Mouse (Mus musculus) liver, postnatal 0 days (tissue): ENCODE data around the gene Zbtb5. TPM values are rescaled to one million over a fixed set of nuclear protein-coding genes. Genes with fewer than 3 reads are reported as not detected.
"Not testable (repeated sequence)": the region's sequence is repeated elsewhere in the genome, so short reads cannot be mapped to it uniquely, and the experiment has no call there.

Experiments
- ATAC-seq: fragments of 200-750 bp; cut with Nextera tagmentation; 2 replicates; pipeline ENCODE4 v1.8.0; 2017; ENCODE audit warnings: mild to moderate bottlenecking, moderate library complexity
- DNase-seq: peaks from one replicate; pipeline ENCODE4 v3.0.0-alpha.2; 2016
- H3K27ac ChIP-seq: fragments of 300-500 bp; sonication (generic); 2 replicates; pipeline ENCODE4 v1.5.1; 2014; ENCODE audit warnings: antibody characterized with exemption, moderate library complexity, mild to moderate bottlenecking, low read depth
- H3K27me3 ChIP-seq: fragments of 300-500 bp; sonication (generic); 2 replicates; pipeline ENCODE4 v1.6.1; 2014; ENCODE audit warnings: low read length, control low read depth, mixed read lengths; ENCODE audit not compliant: insufficient read depth
- H3K36me3 ChIP-seq: fragments of 300-500 bp; sonication (generic); replicated peaks from 2 replicates; pipeline ENCODE4 v1.6.1; 2014; ENCODE audit warnings: mild to moderate bottlenecking, control low read depth, low read length, moderate library complexity, mixed read lengths; ENCODE audit not compliant: insufficient read depth
- H3K4me1 ChIP-seq: fragments of 300-500 bp; sonication (generic); 2 replicates; pipeline ENCODE4 v1.6.1; 2014; ENCODE audit warnings: antibody characterized with exemption, mild to moderate bottlenecking, control low read depth; ENCODE audit not compliant: insufficient read depth
- H3K4me2 ChIP-seq: fragments of 300-500 bp; sonication (generic); 2 replicates; pipeline ENCODE4 v1.6.1; 2014; ENCODE audit warnings: low read depth, mild to moderate bottlenecking, low read length, moderate library complexity, mixed read lengths
- H3K4me3 ChIP-seq: fragments of 300-500 bp; sonication (generic); 2 replicates; pipeline ENCODE4 v1.5.1; 2014; ENCODE audit warnings: low read depth, low read length
- H3K9ac ChIP-seq: fragments of 300-500 bp; sonication (generic); replicated peaks from 2 replicates; pipeline ENCODE4 v1.6.1; 2014; ENCODE audit warnings: mild to moderate bottlenecking, moderate library complexity
- H3K9me3 ChIP-seq: fragments of 300-500 bp; sonication (generic); 2 replicates; pipeline ENCODE4 v1.6.1; 2016; ENCODE audit warnings: mild to moderate bottlenecking, control low read depth, low read length, mixed read lengths
- CTCF ChIP-seq: sonication (generic); IDR thresholded peaks from 2 replicates; pipeline ENCODE4 v1.5.1; 2016; ENCODE audit warnings: antibody characterized with exemption, low read depth
- EP300 ChIP-seq: IDR thresholded peaks from 2 replicates; pipeline ENCODE4 v1.6.1; 2016; ENCODE audit warnings: antibody characterized with exemption, low read depth, mild to moderate bottlenecking
- WGBS: fragments of 180-500 bp; shearing (Covaris S2); extraction: QIAGEN DNeasy Blood & Tissue Kit; methylation state at CpG from one replicate; pipeline ENCODE4 v1.1.7; 2014; ENCODE audit not compliant: insufficient replicate concordance; 5-methylcytosine and 5-hydroxymethylcytosine counted together
- polyA plus RNA-seq: library from polyadenylated mRNA; unstranded; fragments of >200 nt; fragmentation: Nextera tagmentation; extraction: Ambion mirVana; gene quantifications from 2 replicates; pipeline ENCODE4 v1.2.1, GENCODE M21; 2015

The Zbtb5 gene
- polyA plus RNA-seq, 1 experiment from 2014 or later, result 6.5 TPM

DNA sequence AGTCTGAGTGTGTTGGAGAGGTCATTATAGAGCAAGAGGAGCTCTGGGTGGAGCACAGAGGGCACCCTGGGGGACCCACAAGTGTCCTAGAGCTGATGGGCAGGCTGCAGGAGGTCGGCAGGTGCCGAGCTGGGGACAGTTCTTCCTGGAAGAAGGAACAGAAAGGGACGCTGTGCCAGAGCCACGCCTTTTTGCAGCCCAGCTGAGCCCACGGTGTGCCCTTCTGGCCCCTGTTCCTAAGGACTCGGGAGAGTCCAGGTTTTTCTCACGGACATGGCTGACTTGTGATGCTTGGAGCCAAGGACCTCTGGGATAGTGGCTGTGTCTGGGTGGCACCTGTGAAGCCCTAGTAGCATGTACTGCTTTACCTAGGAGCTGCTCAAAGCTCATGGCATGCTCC is 28.6 kb upstream of the Zbtb5 start:
- DNase-seq, result no peak
- Histone ChIP-seq H3K9me3 (no peaks in the 10 kb centered on the region), H3K27ac (no peak overlapping the region), H3K4me2 (no peak overlapping the region), H3K27me3 (no peaks in the 10 kb centered on the region), H3K9ac (no peak overlapping the region), H3K36me3 (peaks cover 3% of the 10 kb centered on the region; the same call in 1 of the 2 replicates), H3K4me3 (no peak overlapping the region), H3K4me1 (no peaks in the 10 kb centered on the region)
- 73% methylated on average over 7 of the region's 7 CpGs for WGBS
- TF ChIP-seq CTCF (no peak), EP300 (no peak)
- no peak for ATAC-seq

DNA sequence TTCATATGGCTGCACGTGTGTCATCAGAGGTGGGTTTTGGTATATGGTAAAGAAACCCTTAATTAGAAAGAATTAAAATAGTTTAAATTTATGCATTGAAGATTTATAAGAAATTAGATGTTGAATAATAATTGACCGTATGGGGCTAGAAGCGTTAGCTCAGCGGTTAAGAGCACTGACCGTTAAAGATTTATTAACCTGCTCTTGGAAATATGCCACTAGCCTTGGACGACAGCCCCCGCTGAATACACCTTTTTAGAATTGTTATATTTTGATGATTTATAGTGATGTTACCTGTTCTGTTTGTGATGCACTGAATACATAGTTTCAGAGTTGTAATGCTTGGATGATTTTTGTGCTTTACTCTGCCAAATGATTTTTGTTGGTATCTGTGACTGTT is 27.3 kb upstream of the Zbtb5 start:
- ATAC-seq, H3K4me1 ChIP-seq, H3K4me3 ChIP-seq, H3K9me3 ChIP-seq, H3K27me3 ChIP-seq, H3K27ac ChIP-seq, H3K36me3 ChIP-seq, DNase-seq, H3K4me2 ChIP-seq, H3K9ac ChIP-seq: not testable (repeated sequence)
- 83% methylated on average over 7 of the region's 7 CpGs for WGBS

GRCm38 (mm10) chr4:45038879-45039278 is 26.7 kb upstream of the Zbtb5 start:
- H3K9me3 ChIP-seq, H3K4me2 ChIP-seq, H3K27ac ChIP-seq, H3K27me3 ChIP-seq, H3K9ac ChIP-seq, H3K36me3 ChIP-seq, H3K4me3 ChIP-seq, H3K4me1 ChIP-seq, ATAC-seq, DNase-seq: not testable (repeated sequence)
- 47% methylated on average over 8 of the region's 8 CpGs for WGBS
- TF ChIP-seq CTCF, result peak; percentile 45

- ATAC-seq, result no peak
- no peak overlapping the region for H3K27ac ChIP-seq
- 81% methylated on average over 13 of the region's 13 CpGs for WGBS
- no peak overlapping the region for H3K4me2 ChIP-seq
- DNase-seq, result no peak
- peaks cover 6% of the 10 kb centered on the region for H3K36me3 ChIP-seq
- no peak for TF ChIP-seq CTCF
- TF ChIP-seq EP300, result no peak
- no peak overlapping the region for H3K4me3 ChIP-seq
- H3K9ac ChIP-seq, result no peak overlapping the region
- no peaks in the 10 kb centered on the region; the same call in 1 of the 2 replicates for H3K4me1 ChIP-seq
- H3K27me3 ChIP-seq, result no peaks in the 10 kb centered on the region
- H3K9me3 ChIP-seq, result no peaks in the 10 kb centered on the region
Observed at GRCm38 (mm10) chr4:45037455-45038410, 25.5 kb upstream of the Zbtb5 start.

DNA sequence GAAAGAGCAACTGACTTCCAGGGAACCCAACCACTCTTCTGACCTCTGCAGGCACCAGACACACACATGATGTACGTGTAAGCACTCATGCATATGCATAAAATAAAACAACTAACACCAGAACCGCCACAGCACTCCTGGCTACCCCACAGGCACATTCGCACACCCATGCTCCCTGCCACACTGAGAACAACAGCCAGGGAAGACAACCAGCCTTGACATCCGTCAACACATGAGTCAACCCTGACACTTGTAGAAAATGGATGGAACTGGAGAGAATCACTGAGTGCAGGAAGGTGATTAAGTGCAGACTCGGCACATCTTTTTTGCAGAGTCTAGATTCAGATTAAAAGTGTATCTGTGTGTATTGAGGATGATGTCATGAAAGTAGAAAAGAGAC is 24.4 kb upstream of the Zbtb5 start:
- no peak overlapping the region for H3K4me2 ChIP-seq
- H3K4me1 ChIP-seq, result no peaks in the 10 kb centered on the region; the same call in 1 of the 2 replicates
- no peaks in the 10 kb centered on the region for H3K9me3 ChIP-seq
- ATAC-seq, result no peak
- WGBS, result 71% methylated on average over 5 of the region's 5 CpGs
- no peaks in the 10 kb centered on the region for H3K27me3 ChIP-seq
- no peak for DNase-seq
- no peak overlapping the region for H3K9ac ChIP-seq
- H3K36me3 ChIP-seq, result peaks cover 6% of the 10 kb centered on the region
- H3K27ac ChIP-seq, result no peak overlapping the region
- H3K4me3 ChIP-seq, result no peak overlapping the region
- TF ChIP-seq EP300 (no peak), CTCF (no peak)

GRCm38 (mm10) chr4:45036048-45036447 is 23.8 kb upstream of the Zbtb5 start:
- Histone ChIP-seq H3K9me3 (no peaks in the 10 kb centered on the region), H3K27ac (no peak overlapping the region), H3K9ac (no peak overlapping the region), H3K27me3 (no peaks in the 10 kb centered on the region), H3K36me3 (peaks cover 6% of the 10 kb centered on the region), H3K4me3 (no peak overlapping the region), H3K4me2 (no peak overlapping the region), H3K4me1 (no peaks in the 10 kb centered on the region; the same call in 1 of the 2 replicates)
- TF ChIP-seq EP300, result no peak
- no peak for TF ChIP-seq CTCF
- WGBS, result 62% methylated on average over 10 of the region's 10 CpGs
- no peak for DNase-seq
- ATAC-seq, result no peak
